Mouse (Mus musculus) bone marrow macrophage, adult 2 months (primary cell): Measurements from ENCODE around the gene Garnl3. TPM values are rescaled to one million over a fixed set of nuclear protein-coding genes. Genes with fewer than 3 reads are reported as not detected.
A peak's percentile ranks its signal among the peaks of the same experiment; 100 is the strongest.
"Not testable (repeated sequence)": the region's sequence is repeated elsewhere in the genome, so short reads cannot be mapped to it uniquely, and the experiment has no call there.

Experiments used
- H3K27ac ChIP-seq: 2 replicates; pipeline ENCODE4 v1.5.1; 2012; ENCODE audit warnings: low read depth, low read length; ENCODE audit not compliant: insufficient read depth
- H3K4me1 ChIP-seq: 2 replicates; pipeline ENCODE4 v1.6.1; 2012; ENCODE audit warnings: low read length; ENCODE audit not compliant: control insufficient read depth, insufficient read depth
- H3K4me3 ChIP-seq: 2 replicates; pipeline ENCODE4 v1.5.1; 2012; ENCODE audit warnings: mild to moderate bottlenecking, low read length, moderate library complexity; ENCODE audit not compliant: insufficient read depth
- CTCF ChIP-seq: IDR thresholded peaks from 2 replicates; pipeline ENCODE4 v1.5.1; 2012; ENCODE audit warnings: low read depth, mild to moderate bottlenecking, low read length, moderate library complexity
- POLR2A ChIP-seq: IDR thresholded peaks from 2 replicates; pipeline ENCODE4 v1.6.1; 2012; ENCODE audit warnings: mild to moderate bottlenecking, low read depth, low read length, borderline replicate concordance
- polyA plus RNA-seq: library from polyadenylated mRNA; stranded (reverse); fragments of >200 nt; gene quantifications from 2 replicates; pipeline ENCODE4 v1.2.4, GENCODE M21; 2012; ENCODE audit not compliant: missing spikeins, insufficient read depth, insufficient read length

Garnl3 gene
- polyA plus RNA-seq, 1 experiment = 3.0 TPM

DNA sequence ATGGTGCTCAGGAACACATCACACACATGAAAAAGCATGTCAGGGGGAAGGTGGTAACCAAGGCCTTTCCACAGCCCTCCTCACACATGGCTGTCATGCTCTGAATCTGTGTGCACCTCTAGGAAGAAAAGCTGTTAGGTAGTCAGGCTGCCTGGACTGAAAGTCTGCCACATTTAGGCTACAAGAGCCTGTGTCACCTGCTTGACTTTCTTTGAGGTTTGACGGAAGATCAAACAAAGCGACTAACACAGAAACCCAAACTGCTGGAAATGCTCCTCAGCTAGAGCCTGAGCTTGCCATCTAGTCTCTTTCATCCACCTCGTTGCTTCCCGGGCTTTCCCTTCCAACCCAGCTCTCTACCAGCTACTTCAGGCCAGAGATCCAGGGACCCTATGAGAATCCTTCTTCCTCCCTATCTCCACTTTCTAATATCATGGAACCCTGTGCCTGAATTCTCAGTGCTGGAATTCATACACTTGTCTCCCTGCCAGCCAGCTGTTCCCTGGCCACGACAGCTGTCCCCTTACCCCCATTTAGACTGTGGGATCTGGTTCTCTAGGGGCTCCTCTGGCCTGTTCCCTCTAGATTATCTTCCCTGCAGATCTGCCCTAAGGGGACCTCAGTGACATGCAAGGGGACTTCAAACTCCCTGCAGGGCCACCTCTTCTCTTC lies 98.9 kb downstream of the Garnl3 start:
- H3K4me1 ChIP-seq = no peaks in the 10 kb centered on the region
- H3K27ac ChIP-seq = no peak overlapping the region
- TF ChIP-seq CTCF = no peak
- TF ChIP-seq POLR2A = no peak
- no peak overlapping the region for H3K4me3 ChIP-seq

DNA sequence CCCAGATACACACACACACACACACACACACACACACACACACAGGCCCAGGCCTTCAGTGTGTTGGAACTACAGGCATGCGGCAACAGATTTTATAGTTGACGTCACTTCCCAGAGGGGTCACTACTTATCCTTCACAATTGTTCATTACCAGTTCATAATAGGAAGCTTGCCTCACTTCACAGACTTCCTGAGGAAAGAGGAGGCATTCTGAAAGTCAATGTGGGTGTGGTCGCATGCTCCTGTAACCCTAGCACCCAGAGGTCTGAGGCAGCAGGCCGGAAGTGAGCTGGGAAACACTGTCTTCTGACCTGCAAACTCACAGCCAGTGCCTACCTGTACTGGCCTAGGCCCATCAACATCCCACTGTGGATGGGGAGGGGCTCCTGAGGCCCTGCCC lies 106.4 kb downstream of the Garnl3 start:
- H3K27ac ChIP-seq = no peak overlapping the region
- TF ChIP-seq CTCF = no peak
- no peak for TF ChIP-seq POLR2A
- H3K4me1 ChIP-seq = no peaks in the 10 kb centered on the region
- H3K4me3 ChIP-seq = no peak overlapping the region

DNA sequence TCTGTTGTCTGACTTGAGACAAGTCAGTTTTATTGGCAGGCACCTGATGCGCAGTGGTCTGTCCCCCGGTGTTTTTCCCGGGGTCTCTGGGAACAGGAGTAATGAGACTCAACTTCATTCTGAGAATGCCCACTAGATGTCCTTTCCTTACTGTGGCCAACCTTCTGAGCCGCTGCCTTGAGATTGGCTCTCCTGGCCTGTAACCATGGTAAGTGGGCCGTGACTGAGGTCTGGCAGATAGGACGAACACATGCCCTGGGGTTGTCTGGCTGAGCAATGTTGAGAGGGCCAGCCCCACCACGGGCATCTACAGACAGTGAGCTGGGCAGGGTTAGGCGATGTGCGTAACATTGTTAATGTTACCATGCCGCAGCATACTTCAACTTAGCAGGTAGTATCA lies 106.9 kb downstream of the Garnl3 start:
- no peak overlapping the region for H3K27ac ChIP-seq
- no peak for TF ChIP-seq POLR2A
- no peak for TF ChIP-seq CTCF

DNA sequence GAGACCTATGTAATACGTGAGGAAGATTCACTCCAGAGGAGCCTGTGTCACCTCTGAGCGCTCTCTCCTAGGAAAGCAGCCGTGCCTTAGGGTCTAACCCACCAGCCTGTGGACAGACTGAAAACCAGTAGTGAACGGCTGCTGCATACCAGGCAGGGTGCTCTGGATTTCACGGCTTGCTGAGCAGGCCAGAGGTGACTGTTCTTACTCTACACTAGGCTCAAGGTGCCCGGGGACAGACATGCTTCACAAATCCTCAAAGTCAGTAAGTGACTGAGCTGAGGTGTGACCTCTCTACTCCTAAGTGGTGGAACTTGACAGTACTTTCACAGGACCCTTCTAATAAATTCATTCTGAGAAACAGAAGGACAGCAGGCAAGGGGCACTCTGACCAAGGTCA lies 108.6 kb downstream of the Garnl3 start:
- no peaks in the 10 kb centered on the region for H3K4me1 ChIP-seq
- TF ChIP-seq CTCF (no peak), POLR2A (no peak)
- H3K27ac ChIP-seq = no peak overlapping the region
- no peak overlapping the region for H3K4me3 ChIP-seq

More for the DNA sequence above, 106.9 kb downstream of the Garnl3 start:
- Histone ChIP-seq H3K4me3 (no peak overlapping the region), H3K4me1 (no peaks in the 10 kb centered on the region)

DNA sequence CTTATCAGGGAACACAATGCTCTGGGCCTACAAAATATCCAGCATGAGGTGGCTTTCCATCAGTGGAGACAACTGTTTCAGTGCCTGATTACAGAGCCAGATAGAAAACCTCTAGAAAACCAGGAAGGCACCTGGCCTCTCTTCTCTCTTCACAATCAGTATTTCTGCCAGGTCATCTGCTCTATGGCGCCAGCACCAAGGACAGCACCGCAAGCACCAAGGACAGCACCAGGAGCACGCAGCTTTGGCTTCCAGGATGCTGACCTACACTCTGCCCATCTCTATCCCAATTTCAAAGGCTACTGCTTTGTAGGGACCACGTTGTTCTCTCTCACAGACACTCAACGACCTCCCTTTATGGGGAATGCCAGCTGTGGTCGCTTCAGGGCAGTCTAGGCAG lies 113.4 kb downstream of the Garnl3 start:
- TF ChIP-seq CTCF (no peak), POLR2A (no peak)

DNA sequence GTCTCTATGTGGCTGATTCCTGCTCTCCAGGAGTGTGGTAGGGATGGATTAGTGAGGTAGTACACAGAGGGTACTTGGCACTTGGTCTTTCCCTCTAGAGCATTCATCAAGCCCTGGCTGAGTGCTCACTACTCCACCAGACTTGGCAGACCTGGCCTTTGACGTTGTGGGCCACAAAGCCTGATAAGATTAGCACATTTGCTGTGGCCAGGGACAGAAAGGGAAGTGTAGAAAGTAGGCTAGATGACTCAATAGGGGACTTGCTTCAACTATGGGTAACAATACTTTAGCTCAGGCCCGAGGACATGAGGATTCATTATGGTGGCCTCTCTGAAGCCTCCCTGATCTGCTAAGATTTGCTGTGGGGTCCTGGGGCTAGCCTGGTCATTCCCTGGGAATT lies 114.3 kb downstream of the Garnl3 start:
- H3K4me1 ChIP-seq = no peaks in the 10 kb centered on the region
- no peak overlapping the region for H3K4me3 ChIP-seq
- no peak overlapping the region for H3K27ac ChIP-seq
- no peak for TF ChIP-seq CTCF
- no peak for TF ChIP-seq POLR2A

More for the DNA sequence above, 113.4 kb downstream of the Garnl3 start:
- no peak overlapping the region for H3K27ac ChIP-seq
- H3K4me1 ChIP-seq = no peaks in the 10 kb centered on the region
- H3K4me3 ChIP-seq = no peak overlapping the region

DNA sequence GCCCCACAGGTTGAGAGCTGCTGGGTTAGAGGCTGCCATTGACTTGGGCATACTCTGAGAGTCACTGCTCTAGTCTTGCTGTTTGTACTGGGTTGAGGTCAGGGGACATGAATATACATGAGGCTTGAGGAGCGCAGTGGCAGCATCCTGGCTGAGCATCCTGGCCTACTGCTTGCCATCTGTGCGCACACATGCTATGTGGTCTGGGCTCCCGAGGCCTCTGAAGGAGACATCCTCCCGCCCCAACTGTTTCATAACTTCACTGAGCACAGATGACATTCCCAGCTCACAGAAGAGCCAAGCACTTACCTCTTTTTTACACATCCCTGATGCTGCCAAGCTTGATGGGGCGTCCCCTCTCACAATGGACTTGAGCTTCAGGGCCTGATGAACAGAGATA lies 116.6 kb downstream of the Garnl3 start:
- Histone ChIP-seq H3K27ac (no peak overlapping the region), H3K4me1 (no peaks in the 10 kb centered on the region), H3K4me3 (no peak overlapping the region)
- no peak for TF ChIP-seq POLR2A
- no peak for TF ChIP-seq CTCF

DNA sequence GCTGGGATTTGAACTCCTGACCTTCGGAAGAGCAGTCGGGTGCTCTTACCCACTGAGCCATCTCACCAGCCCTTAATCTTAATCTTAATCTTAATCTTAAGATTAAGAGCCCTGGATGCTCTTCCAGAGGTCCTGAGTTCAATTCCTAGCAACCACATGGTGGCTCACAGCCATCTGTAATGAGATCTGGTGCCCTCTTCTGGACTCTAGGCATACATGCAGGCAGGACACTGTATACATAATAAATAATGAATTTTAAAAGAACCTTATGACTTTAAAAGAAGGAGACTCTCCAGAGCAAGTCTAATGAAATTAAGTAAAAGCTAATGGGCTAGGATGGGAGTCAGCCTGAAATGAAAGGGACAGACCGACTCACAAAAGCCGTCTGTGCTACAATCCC lies 122.4 kb downstream of the Garnl3 start:
- H3K4me3 ChIP-seq, H3K27ac ChIP-seq, H3K4me1 ChIP-seq: not testable (repeated sequence)
- TF ChIP-seq CTCF = 0 out of 2 replicates have a peak, but pooled peaks have one; percentile 9

DNA sequence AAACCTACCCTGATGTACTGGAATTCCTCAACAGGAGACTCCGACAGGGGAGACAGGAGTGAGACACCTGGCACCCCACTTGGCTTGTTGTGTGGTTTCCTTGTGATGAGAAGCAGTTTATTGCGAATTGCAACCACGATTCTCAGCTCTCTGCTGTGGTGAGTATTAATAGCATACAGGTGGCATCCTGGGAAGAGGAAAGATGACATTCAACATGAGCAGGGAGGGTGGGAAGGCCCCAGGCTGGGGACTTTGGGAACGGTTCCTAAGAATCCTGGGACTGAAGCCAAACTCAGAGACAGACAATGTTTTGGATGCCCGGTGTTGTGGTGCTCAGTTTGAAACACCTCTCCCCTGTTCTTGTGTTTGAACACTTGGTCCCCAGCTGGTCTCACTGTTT lies 126.4 kb downstream of the Garnl3 start:
- Histone ChIP-seq H3K27ac (no peak overlapping the region), H3K4me1 (no peaks in the 10 kb centered on the region), H3K4me3 (no peak overlapping the region)
- TF ChIP-seq CTCF (no peak), POLR2A (no peak)

DNA sequence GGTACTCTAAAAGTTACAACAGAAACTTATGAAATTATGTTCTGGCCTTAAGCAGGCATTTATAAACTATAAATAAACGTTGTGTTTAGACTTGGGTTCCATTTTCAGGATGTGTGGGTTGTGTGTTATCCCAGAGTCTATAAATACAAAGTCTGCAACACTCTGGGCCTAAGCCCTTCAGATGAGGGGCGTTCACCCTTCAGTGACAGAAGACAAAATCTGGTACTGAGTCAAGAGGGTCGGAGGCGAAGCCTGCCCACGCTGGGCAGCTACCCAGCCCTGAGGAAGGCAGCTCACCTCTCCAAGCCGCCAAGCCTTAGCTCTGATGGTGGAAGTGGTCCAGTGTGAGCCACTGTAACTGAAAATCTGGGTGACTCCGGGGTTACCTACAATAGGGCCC lies 129.3 kb downstream of the Garnl3 start:
- Histone ChIP-seq H3K4me1 (no peaks in the 10 kb centered on the region), H3K4me3 (no peak overlapping the region), H3K27ac (no peak overlapping the region)
- TF ChIP-seq POLR2A = no peak
- no peak for TF ChIP-seq CTCF

DNA sequence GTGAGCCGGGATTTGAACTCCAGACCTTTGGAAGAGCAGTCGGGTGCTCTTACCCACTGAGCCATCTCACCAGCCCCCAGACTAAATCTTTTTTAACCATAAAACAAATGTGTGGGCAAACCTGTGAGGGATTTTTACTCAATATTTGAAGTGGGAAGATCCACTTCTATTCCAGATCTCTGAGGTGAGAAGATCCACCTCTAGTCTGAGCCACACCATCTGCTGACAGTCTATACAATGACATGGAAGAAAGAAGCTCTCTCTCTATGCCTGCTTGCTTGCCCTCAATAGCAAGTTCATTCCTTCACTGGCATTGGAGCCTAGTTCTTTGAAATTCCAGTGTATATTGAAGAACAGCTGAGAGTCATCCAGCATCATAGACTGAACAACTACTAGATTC lies 131.7 kb downstream of the Garnl3 start:
- no peak for TF ChIP-seq CTCF
- TF ChIP-seq POLR2A = no peak
- Histone ChIP-seq H3K27ac (no peak overlapping the region), H3K4me1 (no peaks in the 10 kb centered on the region), H3K4me3 (no peak overlapping the region)
